Mouse (Mus musculus) T-cell, adult 2 months (primary cell): ENCODE measurements around the gene Ap2a2.

Experiments used
- DNase-seq: peaks from one replicate; pipeline ENCODE4 v3.0.0; 2022; ENCODE audit warnings: low spot score

Gene Ap2a2

DNA sequence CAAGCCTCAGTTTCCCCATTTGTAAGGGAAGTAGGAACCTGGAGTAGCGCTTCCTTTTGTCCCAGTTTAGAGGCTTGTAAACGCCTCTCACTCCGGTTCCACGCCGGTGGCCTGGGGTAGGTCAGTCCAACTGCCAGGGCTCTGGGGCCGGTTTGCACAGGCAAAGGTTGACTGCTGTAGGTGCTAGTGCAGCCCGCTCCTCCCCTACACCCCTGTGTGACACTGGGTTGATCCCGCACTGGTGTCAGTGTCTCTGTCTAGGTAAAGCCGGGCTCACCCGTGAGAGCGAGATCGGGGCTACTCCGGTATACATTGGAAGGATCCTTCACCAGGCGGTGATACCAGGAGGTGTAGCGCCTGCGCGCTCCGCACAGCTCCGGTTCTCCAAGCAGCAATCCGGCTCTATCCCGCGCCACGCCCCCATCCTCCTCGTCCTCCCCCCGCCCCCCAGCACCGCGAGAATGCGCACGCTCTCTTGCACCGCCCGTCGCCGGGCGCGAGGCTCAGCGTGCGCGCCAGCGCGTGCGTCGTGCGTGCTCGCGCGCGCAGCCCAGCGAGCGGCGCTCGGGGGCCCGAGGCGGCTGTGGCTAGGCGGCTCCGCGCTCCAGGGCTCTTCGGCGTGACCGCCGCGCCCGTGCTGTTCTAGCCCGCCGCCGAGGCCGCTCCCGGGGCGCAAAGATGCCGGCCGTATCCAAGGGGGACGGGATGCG is at the start of gene Ap2a2:
Gene Ap2a2, plus strand, starts transcription at position 492 of the 710 bp plus-strand sequence.
- DNase-seq = peak; percentile 89

DNA sequence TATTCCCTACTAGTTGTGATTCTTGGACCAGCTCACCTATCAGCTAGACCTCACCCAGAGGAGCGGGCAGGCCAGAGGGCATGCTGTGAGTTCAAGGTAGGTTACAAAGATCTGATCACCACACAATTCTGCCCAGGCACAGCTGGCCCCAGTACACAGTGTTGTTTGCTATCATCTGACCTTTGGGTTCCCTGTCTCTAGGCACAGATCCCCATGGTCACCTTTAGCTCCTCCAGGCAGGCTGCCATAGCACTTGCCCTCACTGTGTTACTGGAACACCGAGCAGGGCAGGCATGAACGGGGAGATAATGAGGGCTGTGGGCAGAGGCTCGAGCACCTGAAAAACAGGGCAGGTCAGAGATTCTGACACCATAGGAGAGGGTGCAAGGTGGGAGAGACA is 44.3 kb upstream of the Ap2a2 start:
- DNase-seq = no peak

- DNase-seq = no peak
Measured at GRCm38 (mm10) chr7:141518296-141518695, 43.7 kb upstream of the Ap2a2 start.

DNA sequence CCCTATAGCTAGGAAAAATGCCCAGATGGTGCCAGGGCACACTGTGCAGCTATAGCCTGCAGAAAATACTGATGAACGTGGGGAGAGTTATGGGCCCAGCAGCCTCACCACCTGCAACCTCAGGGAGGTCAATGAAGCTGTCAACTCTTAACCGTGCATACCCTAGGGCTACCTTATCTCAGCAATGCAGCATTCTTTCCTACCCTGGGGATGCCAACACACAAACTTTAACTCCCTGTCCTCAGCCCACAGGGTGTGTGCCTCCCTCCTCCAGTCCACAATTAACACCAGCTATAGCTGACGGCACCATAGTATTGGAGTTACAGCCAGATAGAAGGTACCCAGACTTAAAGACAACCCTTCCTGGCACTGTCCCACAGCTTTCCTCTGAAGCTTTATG is 43.0 kb upstream of the Ap2a2 start:
- no peak for DNase-seq

GRCm38 (mm10) chr7:141519795-141520194 is 42.2 kb upstream of the Ap2a2 start:
- no peak for DNase-seq

GRCm38 (mm10) chr7:141523007-141523406 is 39.0 kb upstream of the Ap2a2 start:
- DNase-seq = no peak

DNA sequence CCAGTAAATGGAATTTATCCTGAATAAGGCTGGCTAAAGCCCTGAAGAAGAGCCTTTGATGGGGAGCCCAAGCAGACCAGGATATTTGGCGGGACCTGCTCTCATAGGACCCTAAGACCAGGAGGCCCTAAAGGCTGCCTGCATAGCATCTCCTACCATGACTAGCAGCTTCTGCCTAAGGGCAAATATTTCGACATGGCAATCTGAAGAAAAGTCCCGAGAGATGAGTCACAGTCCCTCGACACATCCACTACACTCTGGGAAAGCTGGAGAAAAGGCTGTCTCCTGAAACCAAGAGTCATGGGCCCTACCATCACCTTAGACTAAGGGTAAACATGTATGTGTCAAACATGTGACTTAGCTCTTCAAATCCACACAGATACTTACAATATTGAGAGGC is 37.7 kb upstream of the Ap2a2 start:
- no peak for DNase-seq

DNA sequence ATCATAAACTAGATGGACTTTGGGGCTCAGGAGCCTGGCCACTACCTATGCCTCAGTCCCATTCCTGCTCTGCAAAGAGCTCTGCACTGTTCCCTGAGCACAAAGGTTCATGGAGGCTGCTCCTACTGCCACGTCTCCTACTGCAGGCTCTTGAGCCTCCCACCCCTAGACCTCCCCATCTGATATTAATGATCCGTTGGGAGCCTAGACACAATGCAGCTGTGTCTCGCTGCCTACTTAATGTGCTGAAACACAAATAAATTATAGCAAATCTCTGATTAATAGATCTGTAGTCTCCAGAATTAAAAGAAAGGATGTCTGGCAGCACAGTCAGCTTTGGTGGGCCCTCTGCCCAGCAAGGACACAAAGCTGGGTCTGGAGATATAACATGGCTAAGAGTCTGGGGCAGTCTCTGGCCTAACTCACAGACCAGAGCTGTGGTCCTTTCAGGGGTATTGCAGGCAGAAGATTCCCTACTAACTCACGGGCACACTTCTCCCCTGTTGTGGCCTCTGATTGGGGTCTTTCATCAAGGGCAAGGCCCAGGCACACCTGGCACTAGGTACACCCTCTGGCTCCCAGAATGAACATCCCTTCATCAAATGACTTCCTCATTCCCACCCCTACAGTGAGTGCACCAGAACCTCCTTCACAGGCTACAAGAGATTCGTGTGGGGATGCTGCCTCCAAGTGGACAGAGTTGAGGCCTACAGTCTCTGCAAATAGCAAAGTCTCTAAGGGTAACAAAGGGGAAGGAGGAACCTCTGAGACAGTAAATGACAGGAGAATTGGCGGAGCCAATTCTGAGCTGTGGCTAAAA is 37.0 kb upstream of the Ap2a2 start:
- peak; percentile 59 for DNase-seq

DNA sequence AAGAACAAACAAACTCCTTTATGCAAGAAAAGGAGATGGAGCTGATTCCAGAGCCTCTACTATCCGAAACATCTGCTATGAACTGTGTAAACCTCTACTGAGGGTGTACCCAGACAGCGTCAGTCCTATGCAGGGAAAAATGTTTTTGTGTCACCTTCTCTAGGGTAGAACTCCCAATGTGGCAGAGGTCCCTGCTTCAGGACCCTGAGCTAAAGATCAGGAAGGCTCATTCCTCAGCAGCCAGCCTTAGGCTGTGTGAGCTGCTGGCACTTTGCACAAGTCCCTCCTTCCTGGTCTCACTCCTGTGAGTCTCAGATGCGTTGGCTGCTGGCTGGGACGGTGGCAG is 36.4 kb upstream of the Ap2a2 start:
- no peak for DNase-seq

DNA sequence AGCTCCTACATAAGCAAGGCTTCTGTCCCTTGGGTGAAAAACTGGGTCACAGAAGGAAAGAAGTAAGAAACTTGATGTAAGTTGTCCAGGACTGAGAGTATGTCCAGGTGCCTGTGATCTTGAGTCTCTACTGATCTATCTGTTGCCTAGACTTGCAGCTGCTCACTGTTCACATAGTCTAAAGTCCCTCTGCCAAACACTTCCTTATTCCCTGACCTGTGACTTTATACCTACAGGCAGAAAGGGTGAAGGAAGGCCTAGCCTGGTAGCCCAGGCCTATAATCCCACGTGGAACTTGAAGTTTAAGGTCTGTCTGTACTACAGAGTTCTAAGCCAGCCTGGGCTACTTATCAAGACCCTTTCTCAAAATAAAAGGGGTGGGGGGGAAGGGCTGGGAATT is 26.4 kb upstream of the Ap2a2 start:
- no peak for DNase-seq

GRCm38 (mm10) chr7:141538852-141539555 is 23.0 kb upstream of the Ap2a2 start:
- no peak for DNase-seq

GRCm38 (mm10) chr7:141539556-141540311 is 22.2 kb upstream of the Ap2a2 start, which contains the start of gene Chid1:
TSS of gene Chid1 (minus strand) at chr7:141539857.
- DNase-seq = peak; percentile 97

DNA sequence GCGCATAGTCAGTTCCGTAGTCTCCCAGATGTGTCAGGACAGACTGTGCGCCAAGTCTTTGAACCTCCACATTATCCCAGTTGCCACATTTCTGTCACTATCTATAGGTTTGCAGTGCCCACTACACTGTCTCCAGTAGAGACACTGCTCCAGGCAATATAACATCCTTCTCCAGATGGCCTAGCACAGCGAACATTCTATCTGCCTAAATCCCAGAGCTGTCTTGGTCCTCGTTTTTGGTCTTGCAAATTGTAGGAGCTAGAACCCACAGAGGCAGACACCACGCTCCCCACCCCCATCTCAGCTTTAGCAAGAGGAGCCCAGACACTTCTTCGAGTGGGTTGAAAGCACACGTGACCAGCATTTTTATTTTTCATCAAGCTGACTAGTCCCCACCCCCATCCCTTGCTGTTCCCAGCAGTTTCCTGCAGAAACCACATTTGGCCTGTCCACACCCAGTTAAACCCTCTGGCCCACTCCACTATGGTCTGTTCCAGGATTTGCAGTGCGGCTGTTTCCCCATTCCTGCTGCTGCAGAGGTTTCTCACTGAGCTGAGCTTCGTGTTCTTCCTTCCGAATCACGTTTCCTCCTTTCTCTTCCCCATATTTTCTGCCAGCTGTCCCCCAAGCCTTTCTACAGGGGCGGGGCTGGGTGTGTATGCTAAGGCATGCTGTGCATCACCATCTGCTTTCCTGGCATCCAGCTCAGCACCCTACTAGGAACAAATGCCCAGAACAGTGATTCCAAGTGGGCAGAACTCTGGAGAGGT is 21.5 kb upstream of the Ap2a2 start:
- DNase-seq = no peak

DNA sequence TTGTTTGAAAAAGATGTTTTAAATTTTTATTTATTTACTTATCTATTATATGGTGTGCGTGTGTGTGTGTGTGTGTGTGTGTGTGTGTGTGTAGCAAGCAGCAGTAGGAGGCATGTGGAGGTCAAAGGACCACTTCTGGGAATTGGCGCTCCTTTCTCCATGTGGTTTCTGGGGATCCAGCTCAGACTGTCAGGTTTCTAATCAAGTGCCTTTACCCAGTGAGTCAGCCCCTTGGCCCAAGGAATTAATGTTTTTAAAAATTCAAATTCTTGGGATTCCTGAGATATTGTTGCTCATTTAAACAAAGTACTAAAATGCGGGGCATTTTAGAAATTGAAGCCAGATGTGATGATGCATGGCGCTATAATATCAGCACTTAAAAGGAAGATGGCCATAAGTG is 20.3 kb upstream of the Ap2a2 start:
- no peak for DNase-seq

- DNase-seq = no peak
Measured at GRCm38 (mm10) chr7:141542588-141542987, 19.4 kb upstream of the Ap2a2 start.

DNA sequence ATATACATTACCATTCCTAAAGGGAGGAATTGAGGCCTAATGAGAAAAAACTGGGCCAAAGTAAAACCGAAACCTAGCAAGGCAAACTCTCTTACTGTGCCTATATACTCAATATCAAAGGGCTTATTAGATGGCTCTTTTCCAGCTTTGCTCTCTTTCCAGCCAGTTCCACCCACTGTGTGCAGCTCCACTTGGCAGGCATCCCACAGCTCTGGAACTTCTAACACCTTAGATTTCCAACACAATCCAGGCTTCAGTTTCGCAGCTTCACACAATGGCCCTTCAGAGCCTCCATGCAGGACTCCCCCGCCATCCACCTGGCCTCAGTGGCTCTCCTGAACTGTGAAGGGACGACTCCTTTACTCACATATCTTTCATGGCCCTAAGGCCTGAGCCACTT is 17.3 kb upstream of the Ap2a2 start:
- DNase-seq = no peak

- no peak for DNase-seq
Measured at GRCm38 (mm10) chr7:141549432-141550061, 12.4 kb upstream of the Ap2a2 start.

GRCm38 (mm10) chr7:141550464-141550863 is 11.5 kb upstream of the Ap2a2 start:
- no peak for DNase-seq

GRCm38 (mm10) chr7:141558329-141558776 is 3.6 kb upstream of the Ap2a2 start:
- DNase-seq = no peak

DNA sequence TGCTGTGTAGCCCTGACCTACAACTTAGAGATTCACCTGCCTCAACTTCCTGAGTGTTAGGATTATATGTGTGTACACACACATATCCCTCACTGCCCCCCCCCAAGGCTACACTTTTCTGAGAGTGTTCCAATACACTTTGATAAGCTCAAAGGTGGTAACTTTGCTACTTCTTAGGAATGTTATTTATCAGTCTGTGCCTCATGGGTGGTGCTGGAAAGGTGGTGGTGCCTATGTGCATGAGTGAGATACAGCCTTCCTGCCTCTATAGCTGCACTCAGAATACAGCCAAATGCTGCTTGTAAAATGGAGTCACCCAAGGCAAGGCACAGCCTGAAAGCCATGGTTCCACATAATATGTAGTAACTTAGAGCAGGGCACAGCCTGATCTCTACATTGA is 3.0 kb upstream of the Ap2a2 start:
- DNase-seq = no peak
